Mouse (Mus musculus): Measurements from ENCODE around the gene Col4a6. TPM values are rescaled to one million over a fixed set of nuclear protein-coding genes. Genes with fewer than 3 reads are reported as not detected.

The Col4a6 gene
- polyA plus RNA-seq, 1 experiment from 2014 or later = 3.1 TPM

DNA sequence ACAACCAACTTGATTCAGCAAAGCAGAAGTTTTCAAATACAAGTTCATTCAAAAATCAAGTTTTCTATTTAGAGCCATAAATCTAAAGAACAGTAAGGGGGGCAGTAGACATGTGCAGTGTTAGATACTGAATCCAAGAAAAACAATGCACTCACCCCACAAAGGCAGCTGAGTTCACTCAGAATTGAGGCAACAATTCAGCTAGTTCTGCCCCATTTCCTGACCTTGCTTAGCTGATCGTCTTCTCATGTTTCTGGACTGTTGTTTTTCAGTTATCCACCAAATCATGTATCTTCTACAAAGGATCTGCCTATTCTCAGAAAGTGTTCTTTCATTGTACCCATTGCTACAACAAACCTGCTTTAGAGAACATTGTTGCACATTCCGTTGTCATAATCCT, 58.6 kb downstream of the Col4a6 start:
- Histone ChIP-seq H3K4me3 (ENCODE audit: low read depth, low read length) (no peak overlapping the region), H3K4me2 (ENCODE audit: low read length) (no peak overlapping the region), H3K27ac (ENCODE audit: low read depth) (no peak overlapping the region), H3K36me3 (ENCODE audit: control insufficient read depth, insufficient read depth, low read length) (no peaks in the 10 kb centered on the region), H3K4me1 (replicated peaks; ENCODE audit: control insufficient read depth, insufficient read depth, low read length) (no peaks in the 10 kb centered on the region), H3K27me3 (replicated peaks; ENCODE audit: control insufficient read depth, insufficient read depth, low read length) (no peaks in the 10 kb centered on the region; the same call in 1 of the 2 replicates), H3K9me3 (ENCODE audit: control insufficient read depth, low read length) (no peaks in the 10 kb centered on the region), H3K9ac (ENCODE audit: low read length) (no peak overlapping the region)
- DNase-seq (ENCODE audit: low spot score) = no peak
- 63% methylated on average over 2 of the region's 2 CpGs for WGBS
- ATAC-seq (replicated peaks; ENCODE audit: low FRiP score, low TSS enrichment, low read depth) = no peak

DNA sequence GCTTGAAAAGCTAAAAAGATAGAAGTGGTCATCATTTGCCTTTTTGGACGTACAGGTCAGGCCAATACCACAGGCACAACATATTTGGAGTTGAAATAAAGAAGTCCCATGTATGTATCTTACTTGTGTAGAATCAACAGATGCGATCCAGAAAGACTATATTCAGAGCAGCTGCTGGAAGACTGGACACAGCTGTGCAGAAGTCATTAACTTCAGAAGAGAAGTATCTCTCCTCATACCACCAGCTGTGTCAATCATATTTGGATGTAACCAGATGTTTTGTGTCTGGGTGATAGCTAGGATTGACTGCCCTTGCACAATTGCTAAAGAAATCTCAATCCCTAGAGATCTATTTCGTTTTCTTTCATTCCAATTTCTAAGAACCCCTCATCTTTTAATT, 77.6 kb downstream of the Col4a6 start:
- Histone ChIP-seq H3K4me1 (replicated peaks; ENCODE audit: control insufficient read depth, insufficient read depth, low read length) (no peaks in the 10 kb centered on the region), H3K36me3 (ENCODE audit: control insufficient read depth, insufficient read depth, low read length) (no peaks in the 10 kb centered on the region), H3K9ac (ENCODE audit: low read length) (no peak overlapping the region), H3K9me3 (ENCODE audit: control insufficient read depth, low read length) (no peaks in the 10 kb centered on the region), H3K27ac (ENCODE audit: low read depth) (no peak overlapping the region), H3K27me3 (replicated peaks; ENCODE audit: control insufficient read depth, insufficient read depth, low read length) (peaks cover 21% of the 10 kb centered on the region), H3K4me2 (ENCODE audit: low read length) (no peak overlapping the region), H3K4me3 (ENCODE audit: low read depth, low read length) (no peak overlapping the region)
- DNase-seq (ENCODE audit: low spot score) (no peak), ATAC-seq (replicated peaks; ENCODE audit: low FRiP score, low TSS enrichment, low read depth) (no peak)
- WGBS = 48% methylated on average over 3 of the region's 3 CpGs

DNA sequence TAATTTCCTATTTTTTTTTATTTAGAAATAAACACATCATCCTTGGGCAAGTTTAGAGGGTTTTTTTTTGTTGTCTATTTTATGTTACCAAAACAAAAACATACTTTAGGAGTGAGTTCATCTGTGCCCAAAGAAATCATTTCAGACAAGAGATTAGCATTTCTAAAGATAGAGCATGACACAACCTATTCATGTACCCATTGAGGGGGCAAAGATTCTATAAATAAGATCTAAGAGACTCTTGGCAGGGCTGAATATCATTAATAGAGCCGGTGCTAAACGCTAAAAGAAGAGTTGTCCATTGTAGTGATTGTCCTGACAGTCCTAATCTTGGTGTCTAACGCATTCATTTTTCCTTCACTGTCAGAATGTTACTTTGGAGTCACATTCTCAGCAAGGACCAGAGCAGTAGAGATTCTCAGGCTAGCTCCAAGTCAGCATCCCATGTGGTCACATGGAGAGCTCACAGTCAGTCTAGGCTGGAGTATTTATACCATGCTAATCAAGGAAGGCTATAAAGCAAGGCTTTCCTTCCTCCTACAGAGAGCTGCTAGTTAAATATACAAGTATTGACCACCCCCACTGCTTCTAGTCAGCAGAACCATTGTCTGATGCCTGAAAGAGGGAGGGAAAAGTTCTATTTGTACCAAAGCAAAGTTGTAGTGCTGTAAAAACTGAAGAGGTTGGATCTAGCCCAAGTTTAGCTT, 88.3 kb downstream of the Col4a6 start:
- H3K9me3 ChIP-seq (ENCODE audit: control insufficient read depth, low read length) = no peaks in the 10 kb centered on the region
- WGBS = 65% methylated on average over 3 of the region's 3 CpGs
- H3K36me3 ChIP-seq (ENCODE audit: control insufficient read depth, insufficient read depth, low read length) = no peaks in the 10 kb centered on the region
- ATAC-seq (replicated peaks; ENCODE audit: low FRiP score, low TSS enrichment, low read depth) (no peak), DNase-seq (ENCODE audit: low spot score) (no peak)
- H3K4me3 ChIP-seq (ENCODE audit: low read depth, low read length) = no peak overlapping the region
- H3K4me2 ChIP-seq (ENCODE audit: low read length) = no peak overlapping the region
- no peaks in the 10 kb centered on the region for H3K4me1 ChIP-seq (replicated peaks; ENCODE audit: control insufficient read depth, insufficient read depth, low read length)
- no peak overlapping the region for H3K9ac ChIP-seq (ENCODE audit: low read length)
- no peak overlapping the region for H3K27ac ChIP-seq (ENCODE audit: low read depth)
- peaks cover 27% of the 10 kb centered on the region for H3K27me3 ChIP-seq (replicated peaks; ENCODE audit: control insufficient read depth, insufficient read depth, low read length)

DNA sequence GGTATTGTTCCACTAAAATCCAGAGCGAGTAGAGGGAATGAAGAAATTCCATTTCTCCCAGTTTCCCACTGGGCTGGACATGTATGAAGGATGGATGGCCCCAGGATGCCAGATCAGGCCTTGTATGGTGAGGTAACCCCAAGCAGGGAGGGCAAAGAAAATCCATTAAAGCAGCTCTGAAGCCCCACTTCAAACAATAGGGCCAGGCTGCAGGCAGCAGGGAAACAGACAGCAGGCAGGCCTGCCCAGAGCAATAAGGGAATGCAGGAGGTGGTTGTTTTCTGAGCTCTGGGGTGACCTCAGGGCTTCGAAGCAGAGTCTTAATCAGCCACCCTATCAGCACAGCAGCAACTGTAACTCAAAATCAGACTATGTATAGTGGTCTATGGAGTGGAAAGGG, 89.2 kb downstream of the Col4a6 start:
- H3K4me2 ChIP-seq (ENCODE audit: low read length) = no peak overlapping the region
- 59% methylated on average over 2 of the region's 2 CpGs for WGBS
- ATAC-seq (replicated peaks; ENCODE audit: low FRiP score, low TSS enrichment, low read depth) (no peak), DNase-seq (ENCODE audit: low spot score) (no peak)
- H3K4me1 ChIP-seq (replicated peaks; ENCODE audit: control insufficient read depth, insufficient read depth, low read length) = no peaks in the 10 kb centered on the region
- no peak overlapping the region for H3K9ac ChIP-seq (ENCODE audit: low read length)
- H3K4me3 ChIP-seq (ENCODE audit: low read depth, low read length) = no peak overlapping the region
- H3K27ac ChIP-seq (ENCODE audit: low read depth) = no peak overlapping the region
- no peaks in the 10 kb centered on the region for H3K9me3 ChIP-seq (ENCODE audit: control insufficient read depth, low read length)
- peaks cover 18% of the 10 kb centered on the region for H3K27me3 ChIP-seq (replicated peaks; ENCODE audit: control insufficient read depth, insufficient read depth, low read length)
- no peaks in the 10 kb centered on the region for H3K36me3 ChIP-seq (ENCODE audit: control insufficient read depth, insufficient read depth, low read length)

DNA sequence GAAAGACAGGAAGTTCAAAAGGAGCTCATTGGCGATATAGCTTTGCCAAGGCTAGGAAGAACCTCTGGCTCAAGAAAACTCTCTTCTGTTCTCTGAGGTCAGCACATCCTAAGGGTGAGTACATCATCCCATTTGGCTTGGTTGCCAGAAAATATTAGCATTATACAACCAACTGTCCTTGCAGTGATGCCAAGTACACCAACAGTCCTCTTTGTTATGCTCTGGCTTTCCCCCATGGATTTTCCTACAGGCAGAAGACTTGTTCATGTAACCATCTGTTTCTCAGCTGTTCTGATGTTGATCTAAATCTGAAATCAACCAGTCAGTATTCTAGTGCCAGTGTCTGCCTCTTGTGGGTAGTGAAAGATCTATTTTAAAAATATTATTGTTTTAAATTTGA, 103.6 kb downstream of the Col4a6 start:
- no peak overlapping the region for H3K9ac ChIP-seq (ENCODE audit: low read length)
- H3K4me1 ChIP-seq (replicated peaks; ENCODE audit: control insufficient read depth, insufficient read depth, low read length) = no peaks in the 10 kb centered on the region
- H3K9me3 ChIP-seq (ENCODE audit: control insufficient read depth, low read length) = no peaks in the 10 kb centered on the region
- no peaks in the 10 kb centered on the region; the same call in 1 of the 2 replicates for H3K27me3 ChIP-seq (replicated peaks; ENCODE audit: control insufficient read depth, insufficient read depth, low read length)
- DNase-seq (ENCODE audit: low spot score) (no peak), ATAC-seq (replicated peaks; ENCODE audit: low FRiP score, low TSS enrichment, low read depth) (no peak)
- WGBS = 83% methylated on average over 1 of the region's 1 CpGs
- no peak overlapping the region for H3K4me2 ChIP-seq (ENCODE audit: low read length)
- H3K27ac ChIP-seq (ENCODE audit: low read depth) = no peak overlapping the region
- no peak overlapping the region for H3K4me3 ChIP-seq (ENCODE audit: low read depth, low read length)
- no peaks in the 10 kb centered on the region for H3K36me3 ChIP-seq (ENCODE audit: control insufficient read depth, insufficient read depth, low read length)

DNA sequence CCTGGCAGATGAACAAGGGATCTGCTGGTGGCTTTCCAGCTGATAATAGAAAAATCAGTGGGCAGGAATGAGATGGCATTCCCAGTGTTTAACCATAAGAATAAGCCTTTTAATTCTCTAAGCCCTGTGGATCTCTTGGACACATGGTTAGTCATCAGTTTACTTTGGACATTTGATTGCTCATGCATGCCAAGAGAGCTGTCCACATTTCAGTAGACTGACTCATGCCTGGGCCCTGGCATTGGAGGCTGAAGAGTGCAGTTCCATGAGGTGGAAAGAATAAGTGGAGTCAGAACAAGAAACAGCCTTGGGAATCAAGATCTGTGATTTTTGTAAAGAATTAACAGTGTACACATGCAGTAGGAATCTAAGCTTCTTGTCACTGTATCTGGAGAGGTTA, 110.5 kb downstream of the Col4a6 start:
- Histone ChIP-seq H3K27ac (ENCODE audit: low read depth) (no peak overlapping the region), H3K27me3 (replicated peaks; ENCODE audit: control insufficient read depth, insufficient read depth, low read length) (peaks cover 5% of the 10 kb centered on the region; the same call in 1 of the 2 replicates), H3K9me3 (ENCODE audit: control insufficient read depth, low read length) (no peaks in the 10 kb centered on the region), H3K36me3 (ENCODE audit: control insufficient read depth, insufficient read depth, low read length) (no peaks in the 10 kb centered on the region), H3K4me3 (ENCODE audit: low read depth, low read length) (no peak overlapping the region), H3K9ac (ENCODE audit: low read length) (no peak overlapping the region), H3K4me1 (replicated peaks; ENCODE audit: control insufficient read depth, insufficient read depth, low read length) (no peaks in the 10 kb centered on the region), H3K4me2 (ENCODE audit: low read length) (no peak overlapping the region)
- DNase-seq (ENCODE audit: low spot score) (no peak), ATAC-seq (replicated peaks; ENCODE audit: low FRiP score, low TSS enrichment, low read depth) (no peak)

DNA sequence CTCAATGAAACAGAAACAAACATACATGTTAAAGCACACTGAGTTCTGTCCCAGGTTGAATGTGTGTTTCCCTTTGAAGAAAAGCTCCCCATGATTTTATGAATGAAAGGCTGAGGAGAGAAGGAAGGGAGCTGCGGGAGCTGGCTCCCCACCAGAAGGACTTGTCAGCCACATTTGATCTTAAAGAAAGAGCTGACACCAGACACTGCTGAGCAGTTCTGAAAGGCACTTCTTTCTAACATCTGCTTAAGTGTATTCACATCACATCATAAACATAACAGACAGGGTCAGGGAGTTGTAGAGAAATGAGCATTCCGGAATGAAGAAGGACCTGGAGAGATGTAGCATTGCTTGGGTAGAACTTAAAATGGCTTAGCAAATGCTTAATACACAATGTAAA, 132.5 kb downstream of the Col4a6 start:
- H3K27me3 ChIP-seq (replicated peaks; ENCODE audit: control insufficient read depth, insufficient read depth, low read length) = no peaks in the 10 kb centered on the region
- no peak for DNase-seq (ENCODE audit: low spot score)
- no peak overlapping the region for H3K4me2 ChIP-seq (ENCODE audit: low read length)
- no peaks in the 10 kb centered on the region for H3K36me3 ChIP-seq (ENCODE audit: control insufficient read depth, insufficient read depth, low read length)
- H3K27ac ChIP-seq (ENCODE audit: low read depth) = no peak overlapping the region
- no peak for ATAC-seq (replicated peaks; ENCODE audit: low FRiP score, low TSS enrichment, low read depth)
- no peak overlapping the region for H3K9ac ChIP-seq (ENCODE audit: low read length)
- H3K4me3 ChIP-seq (ENCODE audit: low read depth, low read length) = no peak overlapping the region
- no peaks in the 10 kb centered on the region for H3K9me3 ChIP-seq (ENCODE audit: control insufficient read depth, low read length)
- H3K4me1 ChIP-seq (replicated peaks; ENCODE audit: control insufficient read depth, insufficient read depth, low read length) = 0 out of 2 replicates have a peak, but pooled peaks cover 3% of the 10 kb centered on the region
- WGBS = 44% methylated on average over 2 of the region's 2 CpGs

DNA sequence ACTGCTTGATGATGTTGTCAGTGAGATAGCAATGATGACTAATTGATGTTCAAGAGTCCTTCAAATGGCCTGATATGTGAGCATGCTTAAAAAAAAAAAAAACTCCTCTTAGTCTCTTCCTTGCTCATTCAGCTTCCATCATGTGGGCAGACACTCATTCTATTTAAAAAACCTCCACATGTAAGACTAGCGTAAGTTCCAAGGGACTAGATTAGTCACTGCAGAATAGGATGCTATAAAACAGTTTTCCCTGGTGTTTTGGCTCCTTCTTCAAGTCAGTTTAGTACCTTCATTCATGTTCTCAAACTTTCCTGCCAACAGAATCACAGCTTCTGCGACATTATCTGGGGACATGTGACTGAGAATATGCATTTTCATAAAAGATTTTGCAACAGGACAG, 145.8 kb downstream of the Col4a6 start:
- H3K9ac ChIP-seq (ENCODE audit: low read length) = no peak overlapping the region
- no peaks in the 10 kb centered on the region for H3K4me1 ChIP-seq (replicated peaks; ENCODE audit: control insufficient read depth, insufficient read depth, low read length)
- ATAC-seq (replicated peaks; ENCODE audit: low FRiP score, low TSS enrichment, low read depth) (no peak), DNase-seq (ENCODE audit: low spot score) (no peak)
- no peak overlapping the region for H3K4me3 ChIP-seq (ENCODE audit: low read depth, low read length)
- WGBS = 80% methylated on average over 2 of the region's 2 CpGs
- H3K4me2 ChIP-seq (ENCODE audit: low read length) = no peak overlapping the region
- no peaks in the 10 kb centered on the region for H3K36me3 ChIP-seq (ENCODE audit: control insufficient read depth, insufficient read depth, low read length)
- H3K27me3 ChIP-seq (replicated peaks; ENCODE audit: control insufficient read depth, insufficient read depth, low read length) = peaks cover 17% of the 10 kb centered on the region
- H3K27ac ChIP-seq (ENCODE audit: low read depth) = no peak overlapping the region
- H3K9me3 ChIP-seq (ENCODE audit: control insufficient read depth, low read length) = no peaks in the 10 kb centered on the region

DNA sequence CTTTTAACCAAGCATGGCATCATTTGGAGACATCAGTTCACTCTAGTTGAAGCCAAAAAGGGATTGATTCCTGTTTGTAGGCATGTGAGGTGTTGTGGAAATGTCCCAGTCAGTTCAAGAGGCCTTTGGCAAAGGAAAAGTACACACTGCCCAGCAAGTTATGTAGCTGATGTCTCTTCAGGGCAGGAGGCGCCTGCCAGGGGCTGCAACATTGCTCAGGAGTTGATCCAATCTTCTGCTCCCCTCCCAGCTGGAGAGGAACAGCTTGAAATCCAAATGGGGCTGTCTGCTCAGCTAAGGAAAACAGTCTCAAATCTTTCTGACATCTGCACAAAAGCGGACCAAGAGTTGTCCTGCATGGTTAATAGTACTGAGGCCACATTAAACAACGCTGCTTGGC, 149.7 kb downstream of the Col4a6 start:
- Histone ChIP-seq H3K9me3 (ENCODE audit: control insufficient read depth, low read length) (no peaks in the 10 kb centered on the region), H3K9ac (ENCODE audit: low read length) (no peak overlapping the region), H3K27ac (ENCODE audit: low read depth) (no peak overlapping the region), H3K4me2 (ENCODE audit: low read length) (no peak overlapping the region), H3K4me3 (ENCODE audit: low read depth, low read length) (no peak overlapping the region), H3K4me1 (replicated peaks; ENCODE audit: control insufficient read depth, insufficient read depth, low read length) (no peaks in the 10 kb centered on the region), H3K36me3 (ENCODE audit: control insufficient read depth, insufficient read depth, low read length) (no peaks in the 10 kb centered on the region), H3K27me3 (replicated peaks; ENCODE audit: control insufficient read depth, insufficient read depth, low read length) (peaks cover 18% of the 10 kb centered on the region; the same call in 1 of the 2 replicates)
- ATAC-seq (replicated peaks; ENCODE audit: low FRiP score, low TSS enrichment, low read depth) = no peak
- 39% methylated on average over 3 of the region's 3 CpGs for WGBS
- DNase-seq (ENCODE audit: low spot score) = no peak
